Mouse (Mus musculus): Measurements from ENCODE around the gene Anapc11. TPM values are rescaled to one million over a fixed set of nuclear protein-coding genes. Genes with fewer than 3 reads are reported as not detected.
"Not testable (repeated sequence)": the region's sequence is repeated elsewhere in the genome, so short reads cannot be mapped to it uniquely, and the experiment has no call there.

Gene Anapc11
- 100 to 1,000 TPM; 122 to 134 TPM for polyA plus RNA-seq (2017; shearing (Covaris generic))

DNA sequence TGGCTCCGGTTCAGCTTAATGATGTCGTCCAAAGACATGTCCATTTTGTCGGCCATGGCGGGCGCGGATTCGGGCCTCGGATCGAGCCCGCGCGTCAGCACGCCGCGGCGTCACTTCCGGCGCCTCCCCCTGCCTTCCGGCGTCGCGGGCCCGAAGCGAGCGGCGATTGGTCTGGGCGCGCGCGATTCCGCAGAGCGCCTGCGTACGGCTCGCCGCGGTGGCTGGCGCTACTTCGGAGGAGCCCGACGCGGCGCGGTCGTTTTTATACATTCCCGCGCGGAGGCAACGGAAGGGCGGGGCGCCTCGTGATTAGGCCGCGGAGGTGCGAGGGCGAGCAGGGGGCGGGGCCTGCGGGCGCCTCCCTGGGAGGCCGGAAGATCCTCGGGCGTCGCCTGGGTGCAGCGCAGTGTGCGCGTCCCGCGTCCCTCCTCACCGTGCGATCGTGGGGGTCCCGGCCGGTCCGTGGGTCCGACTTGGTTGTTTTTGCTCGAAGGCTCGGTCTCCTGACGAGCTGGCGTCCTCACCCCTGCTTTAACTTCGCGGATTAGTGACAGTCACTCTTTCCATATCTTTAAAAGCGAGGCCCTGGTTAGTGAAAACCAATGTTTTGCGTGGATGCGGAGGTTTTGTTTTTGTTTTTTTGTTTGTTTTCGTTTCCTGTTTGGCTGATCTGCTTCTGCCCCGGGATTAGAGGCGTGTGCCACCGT is at the start of gene Anapc11, which contains the start of gene Alyref:
Anapc11 (plus strand) TSS at position 139 of the 707 bp plus-strand sequence.
Alyref (minus strand) TSS at position 83 of the 707 bp plus-strand sequence.
- peak; percentile 88 for ATAC-seq

DNA sequence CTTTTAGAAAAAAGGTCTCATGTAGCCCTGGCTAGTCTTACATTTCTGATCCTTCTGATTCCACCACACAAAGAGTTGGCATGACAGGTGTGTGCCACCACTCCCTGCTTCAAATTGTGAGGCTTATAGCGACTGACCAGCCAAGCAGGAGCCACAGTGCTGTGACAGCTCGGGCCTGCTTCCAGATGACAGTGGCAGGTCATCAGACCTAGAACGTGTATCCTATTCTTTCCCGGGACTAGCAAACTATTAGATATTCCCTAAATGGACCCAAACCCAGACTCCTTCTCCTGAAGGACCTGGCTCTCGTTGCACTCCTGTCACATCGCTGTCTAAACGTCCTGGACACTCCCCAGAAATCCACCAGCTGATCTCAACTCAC is 49.4 kb upstream of the Anapc11 start:
- no peak for ATAC-seq

DNA sequence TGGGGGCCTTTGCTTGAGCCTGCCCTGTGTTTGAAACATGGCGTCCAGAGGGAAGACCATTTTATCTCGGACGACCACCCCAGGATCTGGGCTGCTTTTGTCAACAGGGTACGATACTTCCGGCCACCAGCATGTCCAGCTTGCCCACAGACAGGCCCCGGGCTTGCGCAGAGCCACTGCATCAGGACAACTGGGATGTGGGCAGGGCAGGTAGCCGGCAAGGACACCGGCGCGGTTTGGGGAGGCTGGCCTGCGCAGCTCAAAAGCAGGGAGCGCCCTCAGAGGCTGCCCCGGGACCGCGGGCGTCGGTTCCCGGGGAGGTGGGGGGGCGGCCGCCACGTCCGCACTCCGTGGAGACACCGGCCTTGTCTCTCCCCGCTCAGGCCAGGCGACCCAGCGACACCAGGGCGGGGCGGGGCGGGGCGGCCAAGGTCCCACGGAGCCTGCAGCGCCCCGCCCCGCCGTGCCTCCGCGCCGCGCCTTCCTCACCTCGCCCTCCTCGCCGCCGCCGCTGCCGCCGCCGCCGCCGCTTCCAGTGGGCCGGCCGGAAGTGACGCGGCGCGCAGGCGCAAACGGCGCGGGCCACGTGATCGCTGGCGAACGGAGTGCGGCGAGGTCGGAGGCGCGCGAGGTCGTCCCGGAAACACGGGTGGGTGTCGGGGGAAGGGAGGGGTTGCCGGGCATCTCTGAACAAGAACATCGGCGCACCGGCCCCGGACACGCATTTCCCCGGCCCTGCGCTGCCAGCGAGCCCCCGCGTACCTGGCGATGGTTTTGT is 48.9 kb upstream of the Anapc11 start, which contains the start of gene Mcrip1:
Mcrip1 (minus strand) TSS at position 560 of the 778 bp plus-strand sequence.
- ATAC-seq, result peak; percentile 86

DNA sequence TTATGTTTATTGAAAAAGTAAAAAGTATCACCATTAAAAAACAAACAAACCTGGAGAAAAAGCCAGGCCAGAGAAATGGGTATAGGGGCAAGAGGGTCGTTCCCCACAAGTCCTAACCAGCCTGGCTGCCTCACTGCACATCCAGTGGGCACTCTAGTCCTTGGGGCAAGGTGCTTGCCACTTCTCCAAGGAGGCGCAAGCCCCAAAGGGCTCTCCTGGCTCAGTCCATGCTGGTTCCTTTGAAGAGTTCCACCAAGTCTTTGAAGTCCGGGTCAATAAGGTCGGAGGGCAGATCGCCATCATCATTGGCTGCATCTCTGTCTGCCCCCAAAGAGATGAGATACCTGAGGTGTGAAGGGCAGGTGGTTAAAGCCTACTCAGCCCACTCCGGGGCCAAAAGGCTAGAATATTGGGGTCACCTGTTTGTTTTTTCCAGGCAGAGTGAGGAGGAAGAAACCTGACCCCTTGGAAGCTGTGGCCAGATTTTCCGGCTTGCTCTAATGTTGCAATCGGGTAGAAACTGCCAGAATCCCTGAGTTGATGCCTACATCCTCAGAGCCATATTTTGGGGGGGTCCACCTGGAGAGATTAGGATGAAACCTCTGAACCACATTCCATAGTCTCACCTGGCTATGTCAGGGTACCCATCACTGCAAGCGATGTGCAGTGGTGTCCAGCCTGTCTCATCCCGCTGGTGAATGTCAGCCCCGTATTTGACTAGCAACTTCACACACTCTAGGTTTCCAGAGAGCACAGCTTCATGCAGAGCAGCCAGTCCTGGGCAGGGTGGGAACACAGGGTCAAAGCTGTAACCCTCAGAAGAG is 48.0 kb upstream of the Anapc11 start:
- peak; percentile 9 for ATAC-seq

DNA sequence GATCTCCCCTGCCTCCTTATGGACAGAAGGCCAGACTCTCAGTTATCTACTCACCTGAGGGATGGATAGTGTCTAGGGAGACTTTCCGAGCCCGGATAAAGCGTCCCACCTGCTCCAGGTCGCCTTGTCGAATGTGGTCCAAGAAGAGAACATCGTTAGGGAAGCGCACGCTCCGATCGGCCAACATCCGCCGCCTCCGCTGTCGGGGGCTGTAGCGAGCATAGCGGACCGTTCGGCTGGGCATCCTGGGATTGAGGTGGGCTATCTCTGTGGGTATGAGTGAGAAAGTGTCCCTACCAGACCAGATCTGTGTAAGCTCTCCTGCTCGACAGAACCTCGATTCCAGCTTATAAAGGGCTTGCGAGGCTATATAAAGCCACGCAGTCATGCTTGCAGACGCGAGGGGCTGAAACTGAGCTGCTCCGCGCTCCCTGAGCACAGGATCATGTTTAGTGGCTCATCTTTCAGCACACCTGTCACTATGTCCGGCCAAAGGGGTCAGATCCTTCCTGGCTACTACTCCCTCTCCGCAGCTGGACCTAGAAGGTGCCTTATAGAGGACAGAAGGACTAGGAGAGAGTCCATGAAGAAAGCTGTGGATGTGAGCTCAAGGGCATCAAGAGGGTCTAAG is 47.3 kb upstream of the Anapc11 start, which contains the start of gene Ppp1r27:
Ppp1r27 (minus strand) TSS at position 323 of the 631 bp plus-strand sequence.
- ATAC-seq, result no peak

DNA sequence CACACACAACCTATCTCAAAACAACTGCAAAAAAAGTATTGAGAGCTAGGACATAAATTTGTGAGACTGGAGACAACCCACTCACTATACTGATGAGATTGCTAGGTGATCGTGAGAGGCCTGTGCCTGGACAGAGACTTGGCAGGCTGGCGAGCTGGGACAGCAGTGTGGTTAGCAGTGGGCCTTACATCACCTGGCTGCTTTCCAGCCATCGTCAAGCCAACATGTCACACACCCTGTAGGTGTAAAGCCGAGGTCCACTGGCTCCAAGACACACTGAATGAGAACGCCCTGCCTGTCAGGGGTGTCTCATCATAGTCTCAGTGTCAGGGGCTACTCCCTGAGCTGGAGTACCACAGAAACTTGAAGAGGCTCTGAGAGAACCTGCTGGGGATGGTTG is 45.5 kb upstream of the Anapc11 start:
- no peak for ATAC-seq

DNA sequence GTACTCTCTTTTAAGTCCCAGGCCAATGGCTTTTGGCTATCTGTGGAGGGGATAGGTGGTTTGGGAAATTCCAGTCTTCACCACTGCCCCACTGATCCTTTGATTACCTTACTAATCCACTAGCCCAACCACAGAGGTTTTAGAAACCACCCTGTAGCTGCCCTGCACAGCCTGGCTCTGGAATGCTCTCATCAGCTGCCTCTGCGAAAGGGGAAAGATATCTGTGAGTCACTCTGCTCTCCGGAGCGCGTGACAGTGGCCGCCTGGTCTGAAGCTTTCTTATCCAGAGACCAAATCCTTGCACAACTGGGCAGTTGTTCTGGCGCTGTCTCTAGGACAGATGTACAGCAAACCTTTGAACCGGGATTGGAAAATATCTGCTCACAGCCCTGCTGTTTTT is 43.4 kb upstream of the Anapc11 start:
- no peak for ATAC-seq

DNA sequence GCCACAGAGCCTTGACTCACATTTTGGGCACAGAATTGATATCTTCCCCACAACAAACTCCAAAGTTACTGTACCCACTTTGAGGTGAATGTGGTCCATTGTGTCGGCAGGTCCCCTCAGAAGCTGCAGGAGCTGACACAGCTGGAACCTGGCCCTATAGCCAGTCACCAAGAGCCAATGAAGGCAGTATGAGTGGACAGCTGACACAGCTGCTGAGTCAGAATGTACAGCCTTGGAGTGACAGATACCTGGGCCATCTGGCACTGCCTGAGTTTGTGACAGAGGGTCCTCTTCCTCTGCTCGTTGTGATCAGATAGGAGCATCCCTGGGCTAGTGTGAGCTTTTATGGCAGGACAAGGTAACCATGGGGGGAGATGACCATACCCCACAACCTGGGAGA is 43.0 kb upstream of the Anapc11 start:
- no peak for ATAC-seq

DNA sequence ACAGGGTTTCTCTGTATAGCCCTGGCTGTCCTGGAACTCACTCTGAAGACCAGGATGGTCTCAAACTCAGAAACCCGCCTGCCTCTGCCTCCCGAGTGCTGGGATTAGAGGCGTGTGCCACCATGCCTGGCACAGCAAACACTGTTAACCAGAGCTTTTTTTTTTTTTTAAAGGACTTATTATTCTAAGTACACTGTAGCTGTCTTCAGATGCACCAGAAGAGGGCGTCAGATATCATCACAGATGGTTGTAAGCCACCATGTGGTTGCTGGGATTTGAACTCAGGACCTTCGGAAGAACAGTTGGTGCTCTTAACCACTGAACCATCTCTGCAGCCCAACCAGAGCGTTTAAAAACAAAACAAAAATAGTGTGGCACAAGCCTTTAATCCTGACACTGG is 39.4 kb upstream of the Anapc11 start:
- not testable (repeated sequence) for ATAC-seq

DNA sequence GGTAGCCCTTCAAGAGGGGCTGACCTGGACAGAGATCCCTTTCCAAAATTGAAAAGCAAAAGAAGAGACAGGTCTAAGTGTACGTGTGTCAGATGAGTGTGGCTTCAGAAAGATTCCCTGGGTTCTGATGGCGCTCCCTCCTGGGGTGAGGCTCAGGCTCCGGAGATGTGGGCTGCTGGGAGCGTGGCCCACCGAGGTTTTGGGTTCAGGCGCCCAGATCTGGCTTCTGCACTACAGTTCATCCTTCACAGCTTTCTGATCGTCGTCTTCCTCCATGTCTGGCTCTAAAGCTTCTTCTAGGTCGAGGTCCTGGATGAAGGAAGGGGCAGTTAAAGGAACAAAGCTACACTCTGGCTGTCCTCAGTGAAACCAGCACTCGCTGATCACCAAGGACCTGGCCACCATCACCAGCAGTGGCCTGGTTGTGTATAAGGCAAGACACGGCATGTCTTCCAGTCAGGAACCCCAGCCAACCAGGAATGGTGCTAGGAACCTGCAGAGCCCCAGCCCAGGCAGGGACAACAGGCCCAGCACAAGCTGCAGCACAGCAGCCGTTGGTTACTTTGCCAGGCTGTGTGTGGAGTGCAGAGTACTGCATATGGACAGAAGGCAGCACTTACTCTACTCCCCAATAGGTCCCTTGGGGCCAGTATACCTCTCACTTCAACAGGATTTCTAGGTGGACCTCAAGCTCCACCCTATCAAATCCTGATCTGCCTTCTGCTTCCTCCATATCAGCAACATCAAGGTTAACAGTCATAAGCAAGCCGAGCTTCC is 37.1 kb upstream of the Anapc11 start:
- no peak for ATAC-seq

DNA sequence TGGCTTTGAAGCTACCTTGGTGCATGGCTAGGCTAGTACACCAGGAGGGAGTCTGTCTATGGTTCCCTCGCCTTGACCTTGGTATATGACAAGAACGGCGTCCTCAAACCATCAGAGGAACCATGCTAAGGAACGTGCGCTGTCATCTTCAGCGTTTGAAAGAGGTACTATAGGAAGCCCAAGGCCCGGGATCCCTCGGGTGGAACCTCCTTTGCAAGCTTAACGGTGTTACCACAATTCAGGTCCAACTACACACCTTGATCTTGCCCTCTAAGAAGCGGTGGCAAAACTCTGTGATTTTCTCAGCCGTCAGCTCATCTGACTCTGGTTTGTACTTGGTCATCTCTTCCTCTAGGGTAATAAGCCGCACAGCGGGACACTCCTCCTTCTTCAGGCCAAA is 35.3 kb upstream of the Anapc11 start:
- no peak for ATAC-seq

DNA sequence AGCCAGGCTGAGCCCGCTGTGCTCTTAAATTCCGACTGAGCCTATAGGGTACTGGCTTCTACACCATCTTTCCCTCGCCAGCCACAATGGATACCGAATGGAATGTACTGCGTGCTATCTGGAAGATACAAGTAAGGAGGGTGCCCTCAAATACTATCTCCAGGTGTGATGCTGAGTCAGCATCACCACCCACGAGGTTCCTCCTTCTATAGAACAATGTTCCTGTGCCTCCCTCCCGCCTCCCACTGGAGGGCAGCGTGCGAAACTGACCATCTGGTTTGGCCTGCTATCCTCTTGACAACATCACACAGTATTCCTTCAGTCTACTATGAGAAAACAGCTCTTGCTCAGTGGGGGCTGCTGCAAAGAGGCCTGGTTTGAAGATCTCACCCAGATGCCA is 33.1 kb upstream of the Anapc11 start:
- no peak for ATAC-seq

DNA sequence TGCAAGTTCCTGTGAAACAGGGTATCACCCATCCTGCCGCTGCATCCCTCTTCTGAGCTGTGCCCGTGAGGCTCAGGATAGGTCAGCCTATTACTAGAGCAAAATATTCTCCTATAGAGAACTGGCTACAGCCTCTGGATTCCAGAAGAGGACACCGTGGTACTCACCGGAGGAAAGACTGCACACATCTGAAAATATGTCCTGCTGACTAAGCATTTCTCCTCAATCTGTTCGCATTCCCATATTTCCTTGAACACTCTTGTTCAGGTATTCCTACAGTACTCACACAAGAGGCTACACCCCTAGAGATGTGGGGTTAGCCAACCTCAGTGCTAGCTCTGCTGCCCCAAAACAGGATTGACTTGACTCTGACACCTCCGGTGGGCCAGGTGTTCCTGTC is 29.9 kb upstream of the Anapc11 start:
- ATAC-seq, result no peak

DNA sequence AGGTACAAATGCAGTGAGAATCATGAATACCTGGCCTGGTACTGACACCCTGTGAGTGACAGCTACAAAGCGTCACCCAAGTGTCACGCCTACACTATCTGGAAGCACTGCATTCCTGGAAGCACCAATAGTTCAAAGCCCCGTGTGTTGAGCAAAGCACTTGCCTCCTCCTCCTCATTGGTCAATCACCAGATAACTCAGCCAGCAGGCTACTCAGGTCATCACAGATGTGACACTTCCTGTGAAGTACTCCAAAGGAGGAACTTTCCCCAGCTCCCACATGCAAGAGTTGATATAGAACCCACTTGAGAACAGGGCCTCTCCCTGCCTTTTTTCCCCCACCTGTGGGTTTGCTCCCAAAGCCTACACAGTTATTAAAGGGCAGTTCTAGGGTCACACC is 27.1 kb upstream of the Anapc11 start:
- ATAC-seq, result no peak

DNA sequence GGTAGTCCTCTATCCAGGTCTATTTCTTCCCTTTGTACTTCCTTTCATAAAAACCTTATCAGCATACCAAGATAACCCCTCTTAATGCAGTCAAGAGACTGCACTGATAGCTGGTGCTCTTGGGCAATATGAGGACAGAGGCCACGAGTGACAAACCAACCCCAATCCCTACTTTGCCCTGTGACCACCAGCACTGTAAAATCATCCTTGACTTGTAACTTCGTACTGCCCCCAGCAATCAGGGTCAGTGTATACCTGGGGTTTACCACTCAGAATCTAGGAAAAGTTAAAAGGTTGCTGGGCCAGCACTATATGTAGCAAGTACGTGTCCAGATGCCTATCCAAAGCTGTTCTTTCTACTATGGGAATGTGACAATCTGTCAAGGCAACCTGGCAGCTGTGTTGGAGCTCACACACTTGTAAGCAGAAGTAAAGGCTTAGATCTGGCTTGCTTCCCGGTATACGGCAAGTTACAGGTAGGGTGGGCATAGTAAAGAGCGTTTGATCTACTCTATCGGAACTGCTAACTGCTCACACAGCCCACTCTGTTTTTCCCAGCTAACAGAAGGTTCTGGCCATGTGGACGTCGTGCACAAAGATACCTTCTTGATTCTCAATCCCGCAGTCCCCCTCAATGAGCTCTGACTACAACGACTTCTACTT is 26.3 kb upstream of the Anapc11 start:
- ATAC-seq, result no peak

DNA sequence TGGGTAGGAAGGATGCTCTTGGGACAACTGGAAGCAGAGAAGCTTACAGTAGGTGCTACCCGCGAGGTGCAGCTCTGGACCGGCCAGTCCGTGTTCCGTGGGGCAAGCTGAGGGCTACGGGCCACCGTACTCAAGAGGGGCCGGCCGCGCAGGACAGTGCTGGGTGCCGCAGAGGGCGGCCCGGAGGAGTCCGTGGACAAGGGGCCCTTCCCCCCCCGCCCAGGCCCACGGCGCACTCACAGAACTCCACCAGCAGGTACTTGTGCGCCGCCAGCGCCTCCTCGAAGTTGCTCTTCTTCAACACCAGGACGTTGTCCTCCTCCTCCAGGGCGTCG is 25.8 kb upstream of the Anapc11 start:
- peak; percentile 9 for ATAC-seq

DNA sequence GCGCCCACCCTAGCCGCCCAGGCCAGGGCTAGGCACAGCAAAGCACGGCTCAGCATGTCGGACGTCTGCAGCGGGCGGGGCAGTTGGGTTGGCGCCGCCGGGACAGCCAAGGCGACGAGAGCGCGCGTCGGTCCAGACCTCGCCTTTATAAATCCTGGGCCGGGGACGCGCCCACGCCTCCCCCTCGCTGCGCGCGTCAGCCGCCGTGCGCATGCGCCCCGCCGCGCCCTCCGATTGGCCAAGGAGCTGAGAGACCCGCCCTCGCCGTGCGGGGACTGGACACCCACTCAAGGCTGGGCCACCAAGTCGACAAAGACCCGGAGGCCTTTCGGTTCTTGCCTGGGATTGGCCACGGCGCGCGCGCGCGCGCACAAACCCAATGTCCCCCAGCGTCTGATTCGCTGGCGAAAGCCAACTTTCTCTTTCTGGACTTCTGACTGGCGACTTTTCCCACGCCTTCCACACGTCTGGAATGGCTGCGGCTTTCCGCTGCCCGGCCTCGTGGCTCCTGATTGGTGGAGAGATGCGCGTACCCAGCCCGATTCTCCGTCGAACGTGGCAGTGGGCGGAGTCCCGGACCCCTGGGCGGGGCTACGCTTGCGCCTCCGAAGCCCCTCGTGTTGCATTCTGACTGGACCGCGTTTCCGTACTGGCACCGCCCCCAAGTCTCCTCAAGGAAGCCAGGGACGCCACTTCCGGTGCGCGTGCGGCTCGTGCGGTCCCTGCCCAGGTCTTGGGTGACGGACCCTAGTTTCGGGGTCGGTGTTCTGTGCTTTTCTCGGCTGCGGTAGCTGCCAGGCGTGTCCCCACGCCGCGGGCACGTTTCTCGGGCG is 25.3 kb upstream of the Anapc11 start, which contains the start of gene P4hb:
P4hb (minus strand) TSS at position 502 of the 833 bp plus-strand sequence.
- ATAC-seq, result peak; percentile 82

DNA sequence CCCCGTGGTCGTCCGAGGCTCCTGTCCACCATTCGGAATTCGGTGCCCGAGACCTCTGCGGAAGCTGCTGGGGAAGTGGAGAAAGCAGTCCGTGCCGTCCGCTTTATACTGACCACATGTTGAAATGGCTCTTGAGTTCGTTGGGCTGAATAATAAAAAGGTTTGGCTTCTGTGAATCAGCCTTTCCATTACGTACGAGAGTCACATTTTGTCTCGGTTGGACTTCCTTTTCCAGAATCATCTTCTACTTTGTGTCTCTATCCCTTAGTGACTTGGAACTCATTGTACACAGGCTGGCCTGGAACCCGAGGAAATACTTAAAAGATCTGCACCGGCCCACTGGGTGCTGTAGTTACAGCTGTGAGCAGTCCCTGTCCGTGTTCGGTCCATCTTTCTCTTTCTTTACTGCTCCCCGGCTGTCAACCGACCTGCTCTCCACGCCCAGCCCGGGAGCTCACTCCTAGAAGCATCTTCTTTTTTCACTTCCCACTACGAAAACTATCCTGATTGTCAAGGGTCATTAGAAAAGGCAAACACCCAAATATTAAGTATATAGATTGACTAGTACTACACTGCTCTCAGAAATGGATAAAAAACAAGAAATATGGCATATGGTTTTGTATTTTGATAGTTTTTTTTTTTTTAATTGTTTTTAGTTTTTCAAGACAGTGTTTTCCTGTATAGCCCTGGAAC is 24.5 kb upstream of the Anapc11 start:
- ATAC-seq, result peak; percentile 33

DNA sequence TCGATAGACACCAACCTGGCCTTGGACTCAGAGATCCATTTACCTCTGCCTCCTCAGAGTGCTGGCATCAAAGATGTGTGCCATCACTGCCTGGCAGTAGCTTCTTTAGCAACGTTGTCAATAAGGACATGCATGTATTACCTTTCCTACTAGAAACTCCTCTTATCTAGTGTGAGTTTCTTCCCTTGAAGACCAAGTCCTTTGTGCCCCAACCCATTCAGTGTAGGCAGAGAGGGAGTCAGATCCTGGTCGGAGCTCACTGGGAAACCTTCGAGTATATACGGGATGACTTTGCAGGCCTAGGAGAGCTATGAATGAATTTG is 24.0 kb upstream of the Anapc11 start:
- no peak for ATAC-seq

DNA sequence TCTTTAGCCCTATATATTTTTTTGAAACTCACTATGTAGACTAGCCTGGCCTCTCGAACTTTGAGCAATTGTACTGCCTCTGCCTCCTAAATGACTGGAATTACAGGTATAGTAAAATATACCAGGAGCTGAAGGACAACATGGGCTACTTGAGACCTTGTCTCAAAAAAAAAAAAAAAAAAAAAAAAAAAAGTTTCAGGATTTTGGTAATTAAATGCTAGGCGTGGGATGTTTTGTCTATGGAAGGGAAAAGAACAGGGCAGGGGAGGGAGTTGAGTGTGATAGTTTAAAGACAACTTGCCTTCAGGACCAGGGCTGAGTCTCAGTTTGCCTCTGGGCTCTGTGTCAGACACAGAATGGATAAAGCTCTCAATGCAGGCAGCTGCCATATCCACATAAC is 23.2 kb upstream of the Anapc11 start:
- no peak for ATAC-seq
